Mouse (Mus musculus) kidney, postnatal 0 days (tissue): Measurements from ENCODE around the gene Ccdc187. TPM values are rescaled to one million over a fixed set of nuclear protein-coding genes. Genes with fewer than 3 reads are reported as not detected.

Experiments
- ATAC-seq: fragments of 200-750 bp; cut with Nextera tagmentation; replicated peaks from 2 replicates; pipeline ENCODE4 v1.8.0; 2017; ENCODE audit warnings: low read depth, moderate number of reproducible peaks, moderate TSS enrichment, moderate library complexity; ENCODE audit not compliant: low FRiP score
- DNase-seq: peaks from one replicate; pipeline ENCODE4 v3.0.0-alpha.2; 2016; ENCODE audit warnings: low spot score
- H3K27ac ChIP-seq: fragments of 300-500 bp; sonication (generic); 2 replicates; pipeline ENCODE4 v1.5.1; 2014; ENCODE audit warnings: mild to moderate bottlenecking
- H3K27me3 ChIP-seq: fragments of 300-500 bp; sonication (generic); 2 replicates; pipeline ENCODE4 v1.6.1; 2014; ENCODE audit warnings: low read length, mixed read lengths; ENCODE audit not compliant: insufficient read depth
- H3K36me3 ChIP-seq: fragments of 300-500 bp; sonication (generic); 2 replicates; pipeline ENCODE4 v1.6.1; 2014; ENCODE audit warnings: low read length, mixed read lengths; ENCODE audit not compliant: insufficient read depth
- H3K4me1 ChIP-seq: fragments of 300-500 bp; sonication (generic); replicated peaks from 2 replicates; pipeline ENCODE4 v1.6.1; 2014; ENCODE audit warnings: antibody characterized with exemption, low read length, mixed read lengths; ENCODE audit not compliant: insufficient read depth
- H3K4me2 ChIP-seq: fragments of 300-500 bp; sonication (generic); 2 replicates; pipeline ENCODE4 v1.6.1; 2014; ENCODE audit warnings: mild to moderate bottlenecking, low read length, moderate library complexity, mixed read lengths
- H3K4me3 ChIP-seq: fragments of 300-500 bp; sonication (generic); replicated peaks from 2 replicates; pipeline ENCODE4 v1.5.1; 2014; ENCODE audit warnings: low read depth, low read length
- H3K9ac ChIP-seq: fragments of 300-500 bp; sonication (generic); 2 replicates; pipeline ENCODE4 v1.6.1; 2014; ENCODE audit warnings: low read depth, low read length
- H3K9me3 ChIP-seq: fragments of 300-500 bp; sonication (generic); replicated peaks from 2 replicates; pipeline ENCODE4 v1.6.1; 2016; ENCODE audit warnings: low read length, inconsistent platforms, mixed read lengths
- CTCF ChIP-seq: IDR thresholded peaks from 2 replicates; pipeline ENCODE4 v1.5.1; 2016; ENCODE audit warnings: antibody characterized with exemption, low read depth, mild to moderate bottlenecking, moderate library complexity
- WGBS: fragments of 180-500 bp; shearing (Covaris S2); extraction: QIAGEN DNeasy Blood & Tissue Kit; methylation state at CpG from one replicate; pipeline ENCODE4 v1.1.7; 2014; 5-methylcytosine and 5-hydroxymethylcytosine counted together
- polyA plus RNA-seq: library from polyadenylated mRNA; unstranded; fragments of >200 nt; fragmentation: Nextera tagmentation; extraction: Ambion mirVana; gene quantifications from 2 replicates; pipeline ENCODE4 v1.2.1, GENCODE M21; 2015

The Ccdc187 gene
- polyA plus RNA-seq, 1 experiment from 2014 or later = not detected

- TF ChIP-seq CTCF = no peak
- Histone ChIP-seq H3K36me3 (no peaks in the 10 kb centered on the region), H3K27ac (no peak overlapping the region), H3K4me2 (no peak overlapping the region), H3K4me3 (no peak overlapping the region), H3K27me3 (no peaks in the 10 kb centered on the region), H3K9me3 (no peaks in the 10 kb centered on the region), H3K4me1 (peaks cover 15% of the 10 kb centered on the region), H3K9ac (no peak overlapping the region)
- ATAC-seq (no peak), DNase-seq (no peak)
- WGBS = 17% methylated on average over 4 of the region's 4 CpGs
Measured at GRCm38 (mm10) chr2:26298856-26299230, 4.5 kb upstream of the Ccdc187 start.

- no peak overlapping the region for H3K27ac ChIP-seq
- no peaks in the 10 kb centered on the region for H3K36me3 ChIP-seq
- H3K9me3 ChIP-seq = no peaks in the 10 kb centered on the region
- ATAC-seq (peak; percentile 61), DNase-seq (no peak)
- 6% methylated on average over 10 of the region's 10 CpGs for WGBS
- no peak overlapping the region for H3K4me2 ChIP-seq
- no peaks in the 10 kb centered on the region for H3K27me3 ChIP-seq
- H3K4me3 ChIP-seq = no peak overlapping the region
- H3K4me1 ChIP-seq = peaks cover 15% of the 10 kb centered on the region
- TF ChIP-seq CTCF = peak; percentile 35; the same call in 1 of the 2 replicates
- H3K9ac ChIP-seq = no peak overlapping the region
Measured at GRCm38 (mm10) chr2:26298208-26298855, 4.0 kb upstream of the Ccdc187 start.

- H3K9me3 ChIP-seq = no peaks in the 10 kb centered on the region
- no peaks in the 10 kb centered on the region for H3K36me3 ChIP-seq
- ATAC-seq (no peak), DNase-seq (peak; percentile 65)
- H3K27me3 ChIP-seq = no peaks in the 10 kb centered on the region
- no peak overlapping the region for H3K4me2 ChIP-seq
- H3K4me1 ChIP-seq = peaks cover 15% of the 10 kb centered on the region
- peak overlapping the region; percentile 73 for H3K27ac ChIP-seq
- TF ChIP-seq CTCF = no peak
- WGBS = 16% methylated on average over 6 of the region's 6 CpGs
- H3K9ac ChIP-seq = peak overlapping the region; percentile 32; the same call in 1 of the 2 replicates
- H3K4me3 ChIP-seq = no peak overlapping the region
Measured at GRCm38 (mm10) chr2:26296606-26297195, 2.3 kb upstream of the Ccdc187 start.

GRCm38 (mm10) chr2:26290133-26290532 lies 4.2 kb downstream of the Ccdc187 start:
- H3K27ac ChIP-seq = no peak overlapping the region
- WGBS = 80% methylated on average over 5 of the region's 5 CpGs
- DNase-seq = no peak
- H3K4me3 ChIP-seq = no peak overlapping the region
- no peaks in the 10 kb centered on the region for H3K4me1 ChIP-seq
- no peak overlapping the region for H3K9ac ChIP-seq
- TF ChIP-seq CTCF = no peak
- no peaks in the 10 kb centered on the region for H3K9me3 ChIP-seq
- no peak overlapping the region for H3K4me2 ChIP-seq
- no peak for ATAC-seq
- H3K27me3 ChIP-seq = no peaks in the 10 kb centered on the region
- no peaks in the 10 kb centered on the region for H3K36me3 ChIP-seq

- WGBS = 24% methylated on average over 7 of the region's 7 CpGs
- H3K27me3 ChIP-seq = no peaks in the 10 kb centered on the region
- H3K4me1 ChIP-seq = no peaks in the 10 kb centered on the region
- no peak overlapping the region for H3K27ac ChIP-seq
- DNase-seq (no peak), ATAC-seq (no peak)
- no peaks in the 10 kb centered on the region for H3K36me3 ChIP-seq
- TF ChIP-seq CTCF = no peak
- H3K9ac ChIP-seq = no peak overlapping the region
- H3K9me3 ChIP-seq = no peaks in the 10 kb centered on the region
- no peak overlapping the region for H3K4me3 ChIP-seq
- H3K4me2 ChIP-seq = no peak overlapping the region
Measured at GRCm38 (mm10) chr2:26286391-26286790, 8.0 kb downstream of the Ccdc187 start.

GRCm38 (mm10) chr2:26285804-26286203 lies 8.6 kb downstream of the Ccdc187 start:
- no peaks in the 10 kb centered on the region for H3K9me3 ChIP-seq
- H3K4me2 ChIP-seq = no peak overlapping the region
- H3K27ac ChIP-seq = no peak overlapping the region
- DNase-seq (no peak), ATAC-seq (no peak)
- no peak overlapping the region for H3K4me3 ChIP-seq
- no peaks in the 10 kb centered on the region for H3K27me3 ChIP-seq
- no peaks in the 10 kb centered on the region for H3K36me3 ChIP-seq
- no peak overlapping the region for H3K9ac ChIP-seq
- WGBS = 63% methylated on average over 7 of the region's 7 CpGs
- no peak for TF ChIP-seq CTCF
- no peaks in the 10 kb centered on the region for H3K4me1 ChIP-seq
